Mouse (Mus musculus) ES-E14 (cell line): ENCODE data around the gene Scnn1b.

Source experiments
- CHD2 ChIP-seq: IDR thresholded peaks from 2 replicates; pipeline ENCODE4 v1.6.1; 2014; ENCODE audit warnings: mild to moderate bottlenecking, low read depth, low read length, inconsistent platforms
- MAFK ChIP-seq: IDR thresholded peaks from 2 replicates; pipeline ENCODE4 v1.6.1; 2014; ENCODE audit warnings: mild to moderate bottlenecking, low read depth, low read length, inconsistent platforms; ENCODE audit not compliant: insufficient read depth
- ZC3H11A ChIP-seq: IDR thresholded peaks from 2 replicates; pipeline ENCODE4 v1.6.1; 2012; ENCODE audit warnings: low read depth, mild to moderate bottlenecking, inconsistent platforms, low read length, borderline replicate concordance
- ZNF384 ChIP-seq: IDR thresholded peaks from 2 replicates; pipeline ENCODE4 v1.6.1; 2012; ENCODE audit warnings: low read depth, low read length, inconsistent platforms

- TF ChIP-seq CHD2 (no peak), ZC3H11A (no peak), ZNF384 (no peak), MAFK (no peak)
Observed at GRCm38 (mm10) chr7:121858939-121859338, 5.9 kb upstream of the Scnn1b start.
